Mouse (Mus musculus) CH12.LX (cell line): ENCODE measurements around the gene Ppm1k. TPM values are rescaled to one million over a fixed set of nuclear protein-coding genes. Genes with fewer than 3 reads are reported as not detected.

Experiments
- DNase-seq: peaks from one replicate; pipeline ENCODE4 v3.0.0-alpha.2; 2013; ENCODE audit errors: extremely low read depth
- H3K27ac ChIP-seq: 2 replicates; pipeline ENCODE4 v1.5.1; 2012; ENCODE audit warnings: low read depth, mild to moderate bottlenecking, control low read depth, moderate library complexity; ENCODE audit not compliant: insufficient read depth
- H3K27me3 ChIP-seq: replicated peaks from 2 replicates; pipeline ENCODE3; 2012; ENCODE audit warnings: inconsistent platforms
- H3K36me3 ChIP-seq, 2 experiments: replicated peaks in 1 of 2; 2 replicates each; pipeline versions ENCODE3 to v1.6.1; 2012; ENCODE audit warnings: inconsistent platforms in 1 of 2, low read length in 1 of 2, mild to moderate bottlenecking in 1 of 2, mixed read lengths in 1 of 2, moderate library complexity in 1 of 2; ENCODE audit not compliant: control insufficient read depth in 1 of 2, insufficient read depth in 1 of 2
- H3K4me1 ChIP-seq, 2 experiments: 2 replicates each; pipeline ENCODE4 v1.6.1; 2012; ENCODE audit warnings: inconsistent platforms in 1 of 2, moderate library complexity in 1 of 2; ENCODE audit not compliant: insufficient read depth in 2 of 2, control insufficient read depth in 1 of 2
- H3K4me2 ChIP-seq: 2 replicates; pipeline ENCODE4 v1.6.1; 2012; ENCODE audit warnings: low read depth, mild to moderate bottlenecking, control low read depth; ENCODE audit not compliant: poor library complexity, insufficient read depth, severe bottlenecking
- H3K4me3 ChIP-seq, 3 experiments: fragments of 150-350 bp in 1 of 3; sonication (generic) in 1 of 3; replicated peaks in 1 of 3; 2 replicates each; pipeline versions ENCODE3 to v1.5.1; 2011 to 2012; ENCODE audit warnings: low read depth in 2 of 3, low read length in 2 of 3, mild to moderate bottlenecking in 2 of 3, moderate library complexity in 2 of 3, control low read depth in 1 of 3, improper control_type of control experiment in 1 of 3, inconsistent platforms in 1 of 3, mixed read lengths in 1 of 3; ENCODE audit not compliant: poor library complexity in 1 of 3
- H3K79me2 ChIP-seq: replicated peaks from 2 replicates; pipeline ENCODE4 v1.6.1; 2012; ENCODE audit warnings: mild to moderate bottlenecking, moderate library complexity; ENCODE audit not compliant: control insufficient read depth, poor library complexity, insufficient read depth, severe bottlenecking; ENCODE audit errors: extremely low read depth
- H3K9ac ChIP-seq: 2 replicates; pipeline ENCODE4 v1.6.1; 2012; ENCODE audit warnings: low read depth, mild to moderate bottlenecking, control low read depth, moderate library complexity; ENCODE audit not compliant: insufficient read depth
- H3K9me3 ChIP-seq: replicated peaks from 2 replicates; pipeline ENCODE3; 2012; ENCODE audit warnings: low read length, inconsistent platforms, mixed read lengths
- BHLHE40 ChIP-seq: IDR thresholded peaks from 2 replicates; pipeline ENCODE4 v1.6.1; 2011; ENCODE audit warnings: mild to moderate bottlenecking, low read depth, low read length, improper control_type of control experiment
- CTCF ChIP-seq, 2 experiments: IDR thresholded peaks in 1 of 2; conservative IDR thresholded peaks in 1 of 2; 2 replicates each; pipeline ENCODE4 v1.5.1; 2011 to 2012; ENCODE audit warnings: low read depth in 2 of 2, low read length in 2 of 2, improper control_type of control experiment in 1 of 2, inconsistent platforms in 1 of 2, mild to moderate bottlenecking in 1 of 2, moderate library complexity in 1 of 2
- ETS1 ChIP-seq: conservative IDR thresholded peaks from 2 replicates; pipeline ENCODE4 v1.6.1; 2012; ENCODE audit warnings: low read depth, mild to moderate bottlenecking, inconsistent platforms, low read length, improper control_type of control experiment, moderate library complexity
- GABPA ChIP-seq: IDR thresholded peaks from 2 replicates; pipeline ENCODE4 v1.6.1; 2012; ENCODE audit warnings: low read depth, low read length, improper control_type of control experiment, inconsistent platforms; ENCODE audit not compliant: insufficient replicate concordance
- HCFC1 ChIP-seq: IDR thresholded peaks from 2 replicates; pipeline ENCODE4 v1.6.1; 2012; ENCODE audit warnings: low read depth, mild to moderate bottlenecking, inconsistent platforms, low read length, improper control_type of control experiment
- JUN ChIP-seq: IDR thresholded peaks from 2 replicates; pipeline ENCODE4 v1.6.1; 2011; ENCODE audit warnings: low read depth, mild to moderate bottlenecking, low read length, improper control_type of control experiment, moderate library complexity; ENCODE audit not compliant: insufficient read depth
- JUND ChIP-seq: conservative IDR thresholded peaks from 2 replicates; pipeline ENCODE4 v1.6.1; 2011; ENCODE audit warnings: low read depth, low read length, improper control_type of control experiment
- RAD21 ChIP-seq: IDR thresholded peaks from 2 replicates; pipeline ENCODE4 v1.6.1; 2011; ENCODE audit warnings: low read depth, mild to moderate bottlenecking, low read length, improper control_type of control experiment, moderate library complexity
- SIN3A ChIP-seq: IDR thresholded peaks from 2 replicates; pipeline ENCODE4 v1.6.1; 2012; ENCODE audit warnings: low read length, improper control_type of control experiment, inconsistent platforms
- SMC3 ChIP-seq: IDR thresholded peaks from 2 replicates; pipeline ENCODE4 v1.6.1; 2011; ENCODE audit warnings: low read depth, low read length, improper control_type of control experiment
- USF1 ChIP-seq: IDR thresholded peaks from 2 replicates; pipeline ENCODE4 v1.6.1; 2014; ENCODE audit warnings: low read depth, mild to moderate bottlenecking, inconsistent platforms, low read length, improper control_type of control experiment
- ZC3H11A ChIP-seq: IDR thresholded peaks from 2 replicates; pipeline ENCODE4 v1.6.1; 2012; ENCODE audit warnings: low read depth, mild to moderate bottlenecking, inconsistent platforms, low read length, improper control_type of control experiment
- ZNF384 ChIP-seq: IDR thresholded peaks from 2 replicates; pipeline ENCODE4 v1.6.1; 2012; ENCODE audit warnings: low read depth, low read length, improper control_type of control experiment, inconsistent platforms
- dilution Hi-C: fragments of 300-500 bp; cut with MboI; formaldehyde crosslinking; loops from 2 replicates; pipeline ENCODE4 v1.14.3; 2020; ENCODE audit warnings: low sequenced_read_pairs; ENCODE audit not compliant: extremely low pct_unique_long_range_greater_than_20kb, extremely low pct_ligation_motif_present
- in situ Hi-C: fragments of 300-500 bp; cut with MboI; formaldehyde crosslinking; loops from 3 replicates; pipeline ENCODE4 v1.14.3; 2019; ENCODE audit warnings: low sequenced_read_pairs, low pct_ligation_motif_present, low pct_unique_long_range_greater_than_20kb, mixed read lengths
- polyA plus RNA-seq: library from polyadenylated mRNA; unstranded; fragments of >175 nt; gene quantifications from 2 replicates; pipeline ENCODE4 v1.2.1, GENCODE M21; 2012; ENCODE audit warnings: low read depth; ENCODE audit not compliant: insufficient read length
- total RNA-seq, 2 experiments: library from RNA; depleted of rRNA; stranded (reverse); fragments of 300-350 nt in 1 of 2; fragments of >200 nt in 1 of 2; gene quantifications; 2 replicates each; pipeline ENCODE4 v1.2.3; 2012 to 2014

Ppm1k gene
- total and polyA plus RNA-seq, 3 experiments = 10.5 to 17.1 (median 15.1) TPM

GRCm38 (mm10) chr6:57580881-57581548, 45.7 kb upstream of the Ppm1k start, which contains the start of gene Herc6 (continued):
- TF ChIP-seq BHLHE40 (no peak), JUND (no peak), GABPA (no peak), ETS1 (peak; percentile 47), SIN3A (peak; percentile 34; the same call in 1 of the 2 replicates), HCFC1 (peak; percentile 19; the same call in 1 of the 2 replicates), ZNF384 (no peak)

- H3K4me2 ChIP-seq = no peak overlapping the region
- H3K4me1 ChIP-seq = peaks cover 2 to 3% of the 10 kb centered on the region in 2 experiments; a peak in 1 of 4 replicates
- no peak for DNase-seq
- no peaks in the 10 kb centered on the region for H3K79me2 ChIP-seq
- in situ Hi-C loops (loop anchor here (25.0 kb wide), 2 partner anchors 159 to 291 kb away; partner anchors contain the start of genes Vmn1r19 and Vmn1r21), dilution Hi-C loops (no loop called here)
- no peaks in the 10 kb centered on the region for H3K27me3 ChIP-seq
- H3K9me3 ChIP-seq = no peaks in the 10 kb centered on the region
- H3K27ac ChIP-seq = no peak overlapping the region
- no peak overlapping the region for H3K9ac ChIP-seq
- no peak overlapping the region for H3K4me3 ChIP-seq
- TF ChIP-seq BHLHE40 (0 out of 2 replicates have a peak, but pooled peaks have one; percentile 19), RAD21 (no peak)
- H3K36me3 ChIP-seq = no peaks in the 10 kb centered on the region
Measured at GRCm38 (mm10) chr6:57571587-57571986, 36.3 kb upstream of the Ppm1k start.

- H3K4me1 ChIP-seq = peaks cover 2 to 3% of the 10 kb centered on the region in 2 experiments; a peak in 1 of 4 replicates
- H3K9me3 ChIP-seq = no peaks in the 10 kb centered on the region
- in situ Hi-C loops = loop anchor here (25.0 kb wide), 2 partner anchors 158 to 292 kb away; partner anchors contain the start of genes Vmn1r19 and Vmn1r21
- no peaks in the 10 kb centered on the region for H3K36me3 ChIP-seq
- DNase-seq = peak; percentile 72
- TF ChIP-seq JUN (no peak), ZC3H11A (peak; percentile 78), USF1 (no peak), RAD21 (peak; percentile 90), SMC3 (peak; percentile 94), CTCF (conservative IDR thresholded peaks at IDR 0.05 in 1 of 2, IDR thresholded peaks at IDR 0.05 in 1 of 2; ENCODE audit: low read depth in 2 of 2, low read length in 2 of 2) (peak; percentile 34 to 87; a peak in 3 of 4 replicates), ZNF384 (peak; percentile 36; the same call in 1 of the 2 replicates)
- H3K27ac ChIP-seq = no peak overlapping the region
- no peak overlapping the region for H3K4me3 ChIP-seq
- H3K79me2 ChIP-seq = no peaks in the 10 kb centered on the region
- H3K4me2 ChIP-seq = no peak overlapping the region
- H3K9ac ChIP-seq = no peak overlapping the region
- H3K27me3 ChIP-seq = no peaks in the 10 kb centered on the region
- dilution Hi-C loops = no loop called here
Measured at GRCm38 (mm10) chr6:57570170-57570974, 35.1 kb upstream of the Ppm1k start.
